ENCODE assay signal across 31 mouse cellular contexts in the genomic region with DNA sequence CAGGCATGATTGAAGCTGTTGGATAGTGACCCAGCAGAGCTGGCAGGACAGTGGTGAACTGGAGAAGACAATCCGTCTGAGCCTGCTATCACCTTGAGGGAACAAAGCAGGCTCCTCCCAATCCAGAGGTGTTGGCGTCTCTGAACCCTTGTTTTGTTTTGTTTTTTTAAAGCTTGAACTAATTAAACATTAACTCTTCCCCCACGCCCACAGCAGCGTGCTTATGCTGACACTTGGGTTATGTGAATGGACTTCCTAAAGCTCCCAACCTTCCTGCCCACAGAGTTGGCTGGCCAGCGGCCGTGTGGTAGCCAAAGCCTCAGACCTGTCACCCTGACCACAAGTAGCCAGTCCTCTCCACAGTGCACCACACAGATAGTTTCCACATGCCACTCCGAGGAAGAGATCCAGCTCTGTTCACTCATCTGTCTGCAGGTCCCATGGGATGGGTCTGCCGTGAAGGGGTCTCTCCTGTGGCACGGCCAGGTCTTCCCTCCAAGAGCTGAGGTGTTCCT. TPM values are rescaled to one million over a fixed set of nuclear protein-coding genes. Genes with fewer than 3 reads are reported as not detected.
DNase-seq lines count a peak whose midpoint lies in the region; ATAC-seq lines count a peak whose summit lies in the region.
"Had no signal": no experiment of that assay in that cellular context is flagged by ENCODE, and none has a peak within 500 bp of the region (broad histone marks: within the 10 kb centered on the region; RNA-seq: fewer than 3 reads in every experiment).

No protein-coding gene starts in this region.

- no peak overlapping the region for H3K4me2 ChIP-seq in kidney, embryonic 14.5 days (replicated peaks; ENCODE audit: low read depth, low read length)
- H3K4me2 ChIP-seq: embryonic facial prominence, embryonic 12.5 days; intestine, embryonic 15.5 days; limb, embryonic 12.5 days; liver, embryonic 11.5 days; midbrain, embryonic 12.5 days; neural tube, embryonic 12.5 days had no signal

- H3K4me3 ChIP-seq in kidney, embryonic 14.5 days (ENCODE audit: low read length): no peak overlapping the region
- H3K4me3 ChIP-seq: embryonic facial prominence, embryonic 12.5 days; gastrocnemius, adult 2 months; intestine, embryonic 15.5 days; limb, embryonic 12.5 days; megakaryocyte, embryonic 14.5 days; midbrain, embryonic 12.5 days; myocyte; neural tube, embryonic 12.5 days had no signal

- H3K27me3 ChIP-seq in kidney, embryonic 14.5 days (ENCODE audit: control insufficient read depth, insufficient read depth, low read length): no peaks in the 10 kb centered on the region
- H3K27me3 ChIP-seq: embryonic facial prominence, embryonic 12.5 days; intestine, embryonic 15.5 days; limb, embryonic 12.5 days; midbrain, embryonic 12.5 days; neural tube, embryonic 12.5 days had no signal

- H3K27ac ChIP-seq in kidney, embryonic 14.5 days (ENCODE audit: low read depth, low read length): no peak overlapping the region
- H3K27ac ChIP-seq: embryonic facial prominence, embryonic 12.5 days; gastrocnemius, adult 2 months; intestine, embryonic 15.5 days; limb, embryonic 12.5 days; midbrain, embryonic 12.5 days; neural tube, embryonic 12.5 days had no signal

- no peak overlapping the region for H3K9ac ChIP-seq in kidney, embryonic 14.5 days (ENCODE audit: low read depth, low read length)
- H3K9ac ChIP-seq: embryonic facial prominence, embryonic 12.5 days; intestine, embryonic 15.5 days; limb, embryonic 12.5 days; liver, postnatal 0 days; midbrain, embryonic 12.5 days; neural tube, embryonic 12.5 days had no signal

- no peaks in the 10 kb centered on the region for H3K4me1 ChIP-seq in kidney, embryonic 14.5 days (ENCODE audit: control insufficient read depth, insufficient read depth, low read length)
- H3K4me1 ChIP-seq: embryonic facial prominence, embryonic 12.5 days; limb, embryonic 12.5 days had no signal

- ATAC-seq in kidney, embryonic 14.5 days (ENCODE audit: low FRiP score, low TSS enrichment): no peak
- ATAC-seq: activated CD4-positive, CD25-positive, alpha-beta regulatory T cell, adult 4 months; CD4-positive, CD25-positive, alpha-beta regulatory T cell, adult 4 months; forebrain, embryonic 16.5 days; hindbrain, embryonic 16.5 days; intestine, embryonic 15.5 days; liver, postnatal 0 days; lung, postnatal 0 days had no signal

- peak; percentile 37 for DNase-seq in kidney, adult 11 months
- peak; percentile 4 for DNase-seq in Muller cell, postnatal 12 days (ENCODE audit: inconsistent ontology term)
- peak; percentile 59 for DNase-seq in kidney, adult 9 months
- DNase-seq in kidney, postnatal 36 days: peak; percentile 30 to 38
- no peak for DNase-seq in right cerebral cortex, postnatal 25 days
- DNase-seq in right cerebral cortex, postnatal 36 days (ENCODE audit: low spot score in 2 of 2): no peak
- DNase-seq: adrenal gland, adult 2 months; cerebellum, adult 2 months; cerebellum, postnatal 25 days; gastrocnemius, adult 2 months; heart, postnatal 14 days; layer of hippocampus, adult 9-11 months; liver, postnatal 0 days; lung, postnatal 4 days; right cerebral cortex, adult 18-20 months; thymus, adult 2 months; thymus, postnatal 36 days had no signal

- H3K36me3 ChIP-seq in kidney, embryonic 14.5 days (ENCODE audit: control insufficient read depth, insufficient read depth, low read length): no peaks in the 10 kb centered on the region
- H3K36me3 ChIP-seq: embryonic facial prominence, embryonic 12.5 days; intestine, embryonic 15.5 days; limb, embryonic 12.5 days; midbrain, embryonic 12.5 days; neural tube, embryonic 12.5 days had no signal

- 73% methylated on average over 9 of the region's 9 CpGs for WGBS in kidney, embryonic 14.5 days

- no peaks in the 10 kb centered on the region for H3K9me3 ChIP-seq in kidney, embryonic 14.5 days (ENCODE audit: control insufficient read depth, low read length)
- H3K9me3 ChIP-seq: embryonic facial prominence, embryonic 12.5 days; intestine, embryonic 15.5 days; limb, embryonic 12.5 days; neural tube, embryonic 12.5 days had no signal

RNA-seq across cellular contexts. Expression of a gene that starts 26.6 kb away (rescaled TPM):
- polyA plus RNA-seq in kidney, embryonic 14.5 days (2014; fragmentation: Nextera tagmentation; extraction: Ambion mirVana): not detected in 2 replicates
- polyA plus RNA-seq: adrenal gland, adult 2 months; CD4-positive, CD25-positive, alpha-beta regulatory T cell, adult 4 months; cerebellum, adult 2 months; forebrain, embryonic 16.5 days; intestine, embryonic 15.5 days; lung, postnatal 0 days; myocyte; thymus, adult 2 months had no signal

Comparison
In these comparisons a context has a peak if more than half of its experiments do, and no peak if none do; other contexts are left out.
1. DNase-seq: peak in kidney, adult 11 months (single experiment), Muller cell, postnatal 12 days (single experiment), kidney, adult 9 months (single experiment) and kidney, postnatal 36 days (2 of 2); none in right cerebral cortex, postnatal 25 days (single experiment) and right cerebral cortex, postnatal 36 days (0 of 2).